Mouse (Mus musculus): ENCODE measurements around the gene Aqp6. TPM values are rescaled to one million over a fixed set of nuclear protein-coding genes. Genes with fewer than 3 reads are reported as not detected.

Gene Aqp6
- polyA plus RNA-seq, 1 experiment from 2014 or later: not detected

DNA sequence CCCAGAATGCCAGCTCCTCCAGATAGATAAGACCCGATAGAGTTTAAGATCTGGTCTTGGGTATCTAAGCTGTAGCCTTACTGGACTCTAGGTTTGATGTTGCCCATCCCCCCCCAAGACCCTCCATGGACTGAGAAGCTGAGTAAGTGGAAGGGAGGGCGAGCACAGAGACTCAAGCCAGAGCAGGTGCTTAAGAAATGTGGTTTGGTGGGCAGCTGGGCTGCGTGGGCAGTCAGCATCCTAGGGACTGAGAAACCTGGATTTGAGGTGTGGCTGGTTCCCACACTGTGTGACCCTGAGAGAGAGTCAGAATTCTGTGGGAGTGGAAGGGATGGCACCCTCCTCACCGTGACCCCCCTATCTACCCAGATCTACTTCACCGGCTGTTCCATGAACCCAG lies 8.3 kb upstream of the Aqp6 start:
- Histone ChIP-seq H3K4me1 (ENCODE audit: control insufficient read depth, insufficient read depth, low read length) (0 out of 2 replicates have a peak, but pooled peaks cover 7% of the 10 kb centered on the region), H3K9ac (ENCODE audit: low read length) (no peak overlapping the region), H3K4me3 (ENCODE audit: low read depth, low read length) (no peak overlapping the region), H3K36me3 (ENCODE audit: control insufficient read depth, insufficient read depth, low read length) (no peaks in the 10 kb centered on the region), H3K4me2 (ENCODE audit: low read depth, severe bottlenecking) (no peak overlapping the region), H3K27me3 (ENCODE audit: control insufficient read depth, insufficient read depth, low read length) (peaks cover 71% of the 10 kb centered on the region), H3K9me3 (ENCODE audit: control insufficient read depth, low read length) (no peaks in the 10 kb centered on the region; the same call in 1 of the 2 replicates), H3K27ac (replicated peaks; ENCODE audit: low read depth, low read length) (no peak overlapping the region)
- ATAC-seq (ENCODE audit: insufficient number of reproducible peaks, low FRiP score, low TSS enrichment, low read depth) (no peak), DNase-seq (ENCODE audit: low spot score) (no peak)
- 80% methylated on average over 5 of the region's 5 CpGs for WGBS

DNA sequence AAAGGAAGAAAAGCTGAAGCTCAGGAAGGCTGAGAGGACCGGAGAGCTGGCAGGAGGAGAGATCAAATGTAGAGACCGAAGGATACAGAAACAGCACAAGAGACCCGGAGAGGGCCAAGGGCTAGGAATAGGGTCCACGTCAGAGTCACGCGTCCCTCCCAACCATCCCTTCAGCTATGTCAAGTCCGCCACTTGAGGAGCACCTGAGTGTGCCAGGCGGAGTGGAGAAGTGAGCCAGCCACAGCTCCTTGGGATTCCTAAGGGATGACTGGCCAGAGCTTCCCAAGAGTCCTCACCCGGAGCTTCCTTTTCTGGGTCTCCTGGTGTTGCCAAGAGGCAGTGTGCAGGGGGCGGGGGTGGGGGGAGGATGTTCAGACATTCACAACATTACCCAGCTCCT lies 6.2 kb upstream of the Aqp6 start:
- ATAC-seq (ENCODE audit: insufficient number of reproducible peaks, low FRiP score, low TSS enrichment, low read depth): no peak
- no peak overlapping the region for H3K4me2 ChIP-seq (ENCODE audit: low read depth, severe bottlenecking)
- H3K4me1 ChIP-seq (ENCODE audit: control insufficient read depth, insufficient read depth, low read length): 0 out of 2 replicates have a peak, but pooled peaks cover 5% of the 10 kb centered on the region
- H3K27me3 ChIP-seq (ENCODE audit: control insufficient read depth, insufficient read depth, low read length): peaks cover 51% of the 10 kb centered on the region
- no peak overlapping the region for H3K27ac ChIP-seq (replicated peaks; ENCODE audit: low read depth, low read length)
- no peak overlapping the region for H3K9ac ChIP-seq (ENCODE audit: low read length)
- no peak for DNase-seq (ENCODE audit: low spot score)
- H3K4me3 ChIP-seq (ENCODE audit: low read depth, low read length): no peak overlapping the region
- no peaks in the 10 kb centered on the region for H3K36me3 ChIP-seq (ENCODE audit: control insufficient read depth, insufficient read depth, low read length)
- 84% methylated on average over 10 of the region's 10 CpGs for WGBS
- no peaks in the 10 kb centered on the region; the same call in 1 of the 2 replicates for H3K9me3 ChIP-seq (ENCODE audit: control insufficient read depth, low read length)

DNA sequence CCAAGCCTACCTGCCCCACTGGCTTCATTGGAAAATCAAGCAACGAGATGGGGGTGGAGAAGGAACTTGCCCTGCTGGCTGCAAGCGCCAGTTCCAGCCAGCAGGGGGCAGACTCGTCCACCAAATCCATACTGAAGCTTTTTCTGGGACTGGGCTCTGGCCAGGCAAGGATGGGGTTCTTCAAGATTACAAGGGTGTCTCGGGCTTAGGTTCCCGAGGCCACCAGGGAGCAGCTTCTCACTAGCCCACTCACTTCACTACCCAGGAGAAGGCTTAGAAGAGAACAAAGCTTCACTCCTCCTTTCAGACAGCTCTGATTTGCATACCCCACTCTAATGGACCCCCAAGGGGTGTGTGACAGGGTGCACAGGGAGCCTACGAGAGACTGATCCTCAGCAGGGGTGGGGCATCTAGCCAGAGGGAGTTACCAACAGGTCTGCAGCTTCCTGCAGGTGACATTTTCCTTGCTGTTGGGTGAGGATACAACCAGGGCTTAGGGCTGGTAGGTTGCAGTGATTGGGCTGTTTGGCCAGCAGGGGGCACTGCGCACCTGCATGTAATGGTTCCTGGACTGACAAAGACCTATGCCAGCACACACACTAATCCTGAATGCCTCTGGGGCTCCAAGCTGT lies 5.0 kb upstream of the Aqp6 start:
- Histone ChIP-seq H3K9ac (ENCODE audit: low read length) (no peak overlapping the region), H3K27me3 (ENCODE audit: control insufficient read depth, insufficient read depth, low read length) (peaks cover 45% of the 10 kb centered on the region), H3K36me3 (ENCODE audit: control insufficient read depth, insufficient read depth, low read length) (no peaks in the 10 kb centered on the region), H3K4me1 (ENCODE audit: control insufficient read depth, insufficient read depth, low read length) (no peaks in the 10 kb centered on the region), H3K9me3 (ENCODE audit: control insufficient read depth, low read length) (no peaks in the 10 kb centered on the region; the same call in 1 of the 2 replicates), H3K4me3 (ENCODE audit: low read depth, low read length) (no peak overlapping the region), H3K4me2 (ENCODE audit: low read depth, severe bottlenecking) (no peak overlapping the region), H3K27ac (replicated peaks; ENCODE audit: low read depth, low read length) (no peak overlapping the region)
- DNase-seq (ENCODE audit: low spot score): peak; percentile 93
- WGBS: under 1% methylated on average over 7 of the region's 7 CpGs
- peak; percentile 80 for ATAC-seq (ENCODE audit: insufficient number of reproducible peaks, low FRiP score, low TSS enrichment, low read depth)

DNA sequence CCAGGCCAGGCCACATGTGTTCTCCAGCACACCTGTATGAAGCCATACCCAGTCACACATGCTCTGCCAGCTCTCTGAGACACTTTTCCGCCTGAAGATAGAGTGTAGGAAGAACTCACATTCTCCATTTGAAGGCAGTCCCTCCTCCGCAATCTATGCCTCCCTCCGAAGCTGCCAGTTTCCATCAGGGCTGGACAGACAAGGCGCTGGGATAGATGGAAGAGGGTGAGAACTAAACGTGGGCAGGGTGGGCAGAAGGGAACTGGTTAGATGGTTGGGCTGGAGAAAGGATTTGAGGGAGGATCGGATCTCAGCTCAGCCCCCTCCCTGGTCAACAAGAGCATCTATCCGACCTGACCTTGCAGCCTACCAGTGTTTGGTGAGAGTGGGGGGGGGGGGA lies 4.4 kb upstream of the Aqp6 start:
- WGBS: 59% methylated on average over 7 of the region's 7 CpGs
- H3K9me3 ChIP-seq (ENCODE audit: control insufficient read depth, low read length): no peaks in the 10 kb centered on the region; the same call in 1 of the 2 replicates
- DNase-seq (ENCODE audit: low spot score): no peak
- no peak for ATAC-seq (ENCODE audit: insufficient number of reproducible peaks, low FRiP score, low TSS enrichment, low read depth)
- no peak overlapping the region for H3K4me3 ChIP-seq (ENCODE audit: low read depth, low read length)
- H3K4me1 ChIP-seq (ENCODE audit: control insufficient read depth, insufficient read depth, low read length): no peaks in the 10 kb centered on the region
- H3K27me3 ChIP-seq (ENCODE audit: control insufficient read depth, insufficient read depth, low read length): peaks cover 40% of the 10 kb centered on the region
- H3K4me2 ChIP-seq (ENCODE audit: low read depth, severe bottlenecking): no peak overlapping the region
- no peaks in the 10 kb centered on the region for H3K36me3 ChIP-seq (ENCODE audit: control insufficient read depth, insufficient read depth, low read length)
- H3K27ac ChIP-seq (replicated peaks; ENCODE audit: low read depth, low read length): no peak overlapping the region
- H3K9ac ChIP-seq (ENCODE audit: low read length): no peak overlapping the region

DNA sequence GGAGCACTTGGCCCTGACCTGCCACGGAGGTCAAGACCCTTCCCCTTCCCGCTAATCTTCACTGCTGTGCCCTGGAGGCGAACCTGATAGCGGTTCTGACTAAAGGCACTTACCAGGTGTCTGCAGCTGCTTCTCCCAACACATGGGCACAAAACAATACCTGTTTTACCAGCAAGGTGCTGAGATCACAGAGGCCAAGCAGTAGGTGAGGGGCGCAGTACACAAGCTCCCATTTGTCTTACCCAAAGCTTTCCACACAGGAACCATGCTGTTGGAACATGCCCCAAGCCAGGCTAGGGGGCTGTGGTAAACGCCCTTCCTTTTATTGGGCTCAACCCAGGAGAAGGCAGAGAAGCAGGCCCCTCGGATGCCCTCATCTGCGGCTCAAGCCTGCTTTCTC lies 3.6 kb upstream of the Aqp6 start:
- 48% methylated on average over 8 of the region's 8 CpGs for WGBS
- no peaks in the 10 kb centered on the region; the same call in 1 of the 2 replicates for H3K9me3 ChIP-seq (ENCODE audit: control insufficient read depth, low read length)
- H3K4me3 ChIP-seq (ENCODE audit: low read depth, low read length): no peak overlapping the region
- no peak overlapping the region for H3K27ac ChIP-seq (replicated peaks; ENCODE audit: low read depth, low read length)
- peaks cover 35% of the 10 kb centered on the region for H3K27me3 ChIP-seq (ENCODE audit: control insufficient read depth, insufficient read depth, low read length)
- DNase-seq (ENCODE audit: low spot score) (no peak), ATAC-seq (ENCODE audit: insufficient number of reproducible peaks, low FRiP score, low TSS enrichment, low read depth) (no peak)
- H3K4me2 ChIP-seq (ENCODE audit: low read depth, severe bottlenecking): no peak overlapping the region
- H3K9ac ChIP-seq (ENCODE audit: low read length): no peak overlapping the region
- peaks cover 3% of the 10 kb centered on the region; the same call in 1 of the 2 replicates for H3K4me1 ChIP-seq (ENCODE audit: control insufficient read depth, insufficient read depth, low read length)
- H3K36me3 ChIP-seq (ENCODE audit: control insufficient read depth, insufficient read depth, low read length): no peaks in the 10 kb centered on the region

DNA sequence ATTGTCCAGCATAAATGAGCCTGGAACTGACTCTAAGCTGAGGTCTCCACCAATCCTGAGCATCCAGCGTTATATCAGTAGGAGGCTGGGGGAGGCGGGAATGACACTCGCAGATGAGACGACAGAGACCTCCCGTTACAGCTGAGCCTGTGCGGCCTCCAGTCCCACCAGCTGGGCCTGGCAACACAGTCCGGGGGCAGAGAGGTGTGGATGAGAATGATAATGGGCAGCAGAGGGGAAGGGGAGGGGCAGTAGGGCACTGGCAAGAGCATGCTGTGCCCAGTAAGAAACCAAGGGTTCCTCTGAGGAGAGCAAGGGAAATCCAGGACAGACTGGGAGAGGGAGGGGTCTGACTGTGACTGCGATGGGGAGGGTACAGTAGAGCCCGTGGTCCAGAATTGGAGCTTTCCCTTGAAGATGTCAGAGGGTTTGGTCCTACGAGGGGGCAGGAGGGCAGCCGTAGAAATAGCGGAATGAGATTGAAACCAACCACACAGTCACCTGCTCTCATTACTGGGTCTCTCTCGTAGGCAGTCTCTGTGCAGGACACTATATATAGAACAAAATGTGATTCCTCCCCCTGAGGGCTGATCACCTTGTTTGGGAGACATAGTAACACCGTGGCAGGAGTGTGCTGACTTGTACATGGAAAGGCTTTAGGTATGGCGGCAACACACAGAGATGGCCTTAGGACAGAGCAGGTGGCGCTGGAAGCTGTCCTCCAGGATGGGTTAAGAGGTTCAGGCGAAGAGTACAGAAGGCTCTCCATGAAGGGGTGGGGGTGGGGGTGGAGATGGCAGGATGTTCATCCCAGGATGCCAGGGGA lies 1.7 kb upstream of the Aqp6 start:
- Histone ChIP-seq H3K4me2 (ENCODE audit: low read depth, severe bottlenecking) (no peak overlapping the region), H3K27me3 (ENCODE audit: control insufficient read depth, insufficient read depth, low read length) (peaks cover 17% of the 10 kb centered on the region), H3K9me3 (ENCODE audit: control insufficient read depth, low read length) (no peaks in the 10 kb centered on the region; the same call in 1 of the 2 replicates), H3K36me3 (ENCODE audit: control insufficient read depth, insufficient read depth, low read length) (no peaks in the 10 kb centered on the region), H3K9ac (ENCODE audit: low read length) (no peak overlapping the region), H3K4me1 (ENCODE audit: control insufficient read depth, insufficient read depth, low read length) (peaks cover 3% of the 10 kb centered on the region; the same call in 1 of the 2 replicates), H3K4me3 (ENCODE audit: low read depth, low read length) (no peak overlapping the region), H3K27ac (replicated peaks; ENCODE audit: low read depth, low read length) (no peak overlapping the region)
- ATAC-seq (ENCODE audit: insufficient number of reproducible peaks, low FRiP score, low TSS enrichment, low read depth): no peak
- 65% methylated on average over 17 of the region's 17 CpGs for WGBS
- DNase-seq (ENCODE audit: low spot score): no peak

DNA sequence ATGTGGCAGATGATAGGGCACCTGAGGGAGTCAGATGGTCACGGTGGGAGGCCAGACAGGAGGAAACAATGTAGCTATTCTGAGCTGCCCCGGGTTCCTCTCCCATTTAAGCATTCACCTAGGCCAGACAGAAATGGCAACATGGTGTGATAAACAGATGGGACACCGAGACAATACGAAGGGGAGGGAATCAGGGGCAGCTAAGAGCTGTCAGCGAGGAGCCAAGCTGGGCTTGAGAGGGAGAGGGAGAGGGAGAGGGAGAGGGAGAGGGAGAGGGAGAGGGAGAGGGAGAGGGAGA lies 572 bp downstream of the Aqp6 start:
- no peaks in the 10 kb centered on the region for H3K9me3 ChIP-seq (ENCODE audit: control insufficient read depth, low read length)
- 38% methylated on average over 5 of the region's 5 CpGs for WGBS
- DNase-seq (ENCODE audit: low spot score) (no peak), ATAC-seq (ENCODE audit: insufficient number of reproducible peaks, low FRiP score, low TSS enrichment, low read depth) (no peak)
- no peak overlapping the region for H3K27ac ChIP-seq (replicated peaks; ENCODE audit: low read depth, low read length)
- H3K4me2 ChIP-seq (ENCODE audit: low read depth, severe bottlenecking): no peak overlapping the region
- H3K27me3 ChIP-seq (ENCODE audit: control insufficient read depth, insufficient read depth, low read length): peaks cover 11% of the 10 kb centered on the region
- peaks cover 3% of the 10 kb centered on the region; the same call in 1 of the 2 replicates for H3K4me1 ChIP-seq (ENCODE audit: control insufficient read depth, insufficient read depth, low read length)
- H3K36me3 ChIP-seq (ENCODE audit: control insufficient read depth, insufficient read depth, low read length): no peaks in the 10 kb centered on the region
- no peak overlapping the region for H3K4me3 ChIP-seq (ENCODE audit: low read depth, low read length)
- no peak overlapping the region for H3K9ac ChIP-seq (ENCODE audit: low read length)

DNA sequence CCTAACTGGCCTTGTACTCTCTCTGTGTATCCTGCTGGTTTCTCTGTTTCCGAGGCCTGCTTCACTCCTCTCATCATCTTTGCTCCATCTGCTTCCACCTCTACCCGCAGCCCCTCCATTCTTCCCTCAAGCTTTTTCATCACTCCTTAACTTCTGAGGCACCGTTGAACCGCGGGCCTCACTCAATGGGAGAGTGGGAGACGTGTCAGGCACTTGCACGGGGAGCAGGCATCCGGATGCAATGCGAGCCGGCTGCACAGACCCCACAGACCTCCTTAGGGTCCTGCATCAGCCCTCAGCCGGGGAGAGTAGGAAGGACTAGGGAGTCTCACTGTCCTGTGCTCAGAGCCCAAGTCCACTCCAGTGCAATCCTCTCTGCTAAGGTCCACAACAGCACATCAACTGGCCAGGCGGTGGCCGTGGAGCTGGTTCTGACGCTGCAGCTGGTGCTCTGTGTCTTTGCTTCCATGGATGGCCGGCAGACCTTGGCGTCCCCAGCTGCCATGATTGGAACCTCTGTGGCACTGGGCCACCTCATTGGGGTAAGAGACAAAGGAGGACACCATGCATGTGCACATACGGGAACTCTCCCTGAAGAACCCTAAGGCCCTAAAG lies 1.1 kb downstream of the Aqp6 start:
- H3K9ac ChIP-seq (ENCODE audit: low read length): no peak overlapping the region
- no peak for DNase-seq (ENCODE audit: low spot score)
- no peak for ATAC-seq (ENCODE audit: insufficient number of reproducible peaks, low FRiP score, low TSS enrichment, low read depth)
- no peak overlapping the region for H3K27ac ChIP-seq (replicated peaks; ENCODE audit: low read depth, low read length)
- no peaks in the 10 kb centered on the region for H3K9me3 ChIP-seq (ENCODE audit: control insufficient read depth, low read length)
- H3K27me3 ChIP-seq (ENCODE audit: control insufficient read depth, insufficient read depth, low read length): peaks cover 11% of the 10 kb centered on the region
- H3K4me2 ChIP-seq (ENCODE audit: low read depth, severe bottlenecking): no peak overlapping the region
- WGBS: 74% methylated on average over 17 of the region's 17 CpGs
- no peak overlapping the region for H3K4me3 ChIP-seq (ENCODE audit: low read depth, low read length)
- H3K4me1 ChIP-seq (ENCODE audit: control insufficient read depth, insufficient read depth, low read length): peaks cover 6% of the 10 kb centered on the region
- no peaks in the 10 kb centered on the region for H3K36me3 ChIP-seq (ENCODE audit: control insufficient read depth, insufficient read depth, low read length)

Data from limb, embryonic 11.5 days (tissue).